Mouse (Mus musculus) ES-Bruce4 (cell line): Measurements from ENCODE around the gene Ccdc170.

Experiments used
- CTCF ChIP-seq: IDR thresholded peaks from one replicate; pipeline ENCODE4 v1.8.1; 2011; ENCODE audit warnings: low read depth, low read length
- EP300 ChIP-seq: IDR thresholded peaks from 2 replicates; pipeline ENCODE4 v1.6.1; 2011; ENCODE audit warnings: low read depth, low read length; ENCODE audit not compliant: insufficient read depth
- POLR2A ChIP-seq: IDR thresholded peaks from one replicate; pipeline ENCODE4 v1.8.1; 2011; ENCODE audit warnings: low read length; ENCODE audit not compliant: insufficient read depth

DNA sequence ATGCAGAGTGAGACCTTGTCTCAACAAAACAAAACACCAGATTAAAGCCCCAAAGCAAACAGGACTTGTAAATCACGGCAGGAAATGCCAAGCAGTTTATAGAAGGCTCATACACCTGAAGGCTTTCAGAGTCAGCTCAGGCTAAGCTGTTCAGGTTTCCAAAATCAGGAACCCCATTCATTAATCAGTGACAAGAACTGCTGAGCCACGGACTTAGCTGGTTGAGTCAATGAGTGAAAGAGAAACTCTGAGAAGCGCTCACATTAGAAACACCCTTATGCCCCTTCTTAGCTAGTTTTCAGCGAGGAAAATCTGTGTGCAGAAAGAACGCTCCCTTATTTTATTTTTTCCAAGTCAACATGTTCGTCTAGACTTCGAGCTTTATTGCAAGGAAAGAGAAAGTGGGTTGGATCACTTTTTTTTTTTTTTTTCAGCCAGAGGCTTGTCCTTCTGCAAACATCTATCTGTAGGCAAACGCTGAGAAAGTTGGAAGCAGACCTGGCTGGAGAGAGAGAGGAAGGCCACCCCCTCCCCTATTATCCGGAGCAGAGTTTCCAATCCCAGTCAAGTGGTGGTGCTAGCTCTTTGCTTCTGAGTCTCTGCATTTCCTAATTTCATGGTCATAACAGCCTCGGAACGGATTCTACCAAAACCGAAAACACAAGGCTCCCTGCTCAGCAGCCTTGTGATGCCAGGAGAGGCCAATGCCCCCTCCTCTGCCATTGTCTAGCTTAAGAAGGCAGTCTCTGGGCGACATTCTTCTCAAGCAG, 129.3 kb downstream of the Ccdc170 start, which contains the start of gene Esr1:
- no peak for TF ChIP-seq CTCF
- TF ChIP-seq POLR2A = no peak
- no peak for TF ChIP-seq EP300
